Mouse (Mus musculus): ENCODE results near the gene Poglut1.

The Poglut1 gene

DNA sequence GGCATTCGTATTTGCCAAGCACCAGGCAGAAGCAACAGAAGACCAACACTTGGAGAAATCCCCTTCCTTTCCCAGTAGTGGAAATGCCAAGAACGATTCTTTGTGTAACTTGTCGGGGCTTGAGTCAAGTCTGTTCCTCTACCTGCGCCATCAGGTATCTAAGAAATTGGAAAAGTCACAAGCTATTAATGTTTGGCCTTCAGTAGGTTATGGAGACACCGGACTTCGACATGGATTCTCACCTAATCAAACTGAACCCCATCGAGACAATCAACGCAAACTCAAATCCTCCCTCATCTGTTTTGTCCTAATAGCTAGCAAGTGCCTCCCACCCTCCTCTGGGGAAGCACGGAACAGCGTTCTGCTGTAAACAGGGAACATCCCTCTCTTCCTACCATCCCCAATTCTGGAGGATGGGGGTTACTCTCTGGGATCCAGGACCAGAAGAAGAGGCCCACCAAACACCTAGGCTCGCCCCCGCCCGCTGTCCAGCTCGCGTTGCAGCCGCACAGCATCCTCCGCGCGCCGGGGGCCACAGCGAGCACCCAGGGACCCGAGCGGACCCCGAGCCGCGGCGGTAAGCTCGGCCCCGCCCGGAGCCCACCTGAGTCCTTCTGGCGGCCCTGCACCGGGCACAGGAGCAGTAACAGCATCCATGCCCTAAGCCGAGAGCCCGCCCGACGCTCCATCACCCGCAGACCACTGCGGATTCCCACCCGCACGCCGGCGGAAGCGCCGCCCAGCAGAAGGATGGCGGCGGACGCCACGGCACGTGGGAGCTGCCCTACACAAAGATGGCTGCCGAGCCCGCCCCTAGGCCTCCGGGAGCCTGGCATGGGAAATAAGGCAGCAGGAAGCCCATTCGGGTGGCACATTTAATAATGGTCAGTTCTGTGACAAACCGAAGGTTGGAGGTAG lies at the start of gene Poglut1:
Gene Poglut1, minus strand, starts transcription at position 780 of the 918 bp plus-strand sequence.
- DNase-seq (ENCODE audit: low spot score in 2 of 2) = peak; percentile 63 to 69

DNA sequence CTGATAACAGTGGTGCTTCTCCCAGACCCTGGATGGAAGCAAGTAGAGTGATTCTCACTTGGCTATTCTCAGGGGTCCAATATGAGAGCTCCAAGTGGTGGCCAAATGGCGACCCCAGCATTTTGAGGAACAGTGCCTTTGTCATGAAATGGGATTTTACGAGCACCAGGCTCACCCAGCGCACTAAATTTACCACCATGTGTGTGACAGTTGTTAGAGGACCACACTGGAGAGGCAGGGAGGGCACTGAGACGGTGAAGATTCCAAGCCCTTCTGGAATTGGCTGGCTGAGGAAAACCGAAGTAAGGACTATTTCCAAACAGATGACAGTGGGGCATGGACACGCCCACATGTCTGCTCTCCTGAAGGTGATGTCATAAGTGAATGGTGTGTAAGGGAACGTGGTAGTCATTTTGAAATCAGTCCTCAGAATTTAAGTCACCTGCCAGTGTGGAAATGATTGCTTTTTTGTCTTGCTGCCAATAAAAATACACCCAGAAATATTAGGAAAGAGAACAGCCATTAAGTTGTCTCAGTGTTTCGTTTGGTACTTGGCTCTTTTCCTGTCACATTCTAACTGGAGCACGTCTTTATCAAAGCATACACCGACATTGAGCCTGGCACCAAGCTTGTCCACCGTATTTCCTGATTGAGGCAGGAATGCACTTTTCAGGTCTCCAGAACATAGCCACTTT lies 49.1 kb upstream of the Poglut1 start:
- no peak for DNase-seq (ENCODE audit: low spot score in 2 of 2)

DNA sequence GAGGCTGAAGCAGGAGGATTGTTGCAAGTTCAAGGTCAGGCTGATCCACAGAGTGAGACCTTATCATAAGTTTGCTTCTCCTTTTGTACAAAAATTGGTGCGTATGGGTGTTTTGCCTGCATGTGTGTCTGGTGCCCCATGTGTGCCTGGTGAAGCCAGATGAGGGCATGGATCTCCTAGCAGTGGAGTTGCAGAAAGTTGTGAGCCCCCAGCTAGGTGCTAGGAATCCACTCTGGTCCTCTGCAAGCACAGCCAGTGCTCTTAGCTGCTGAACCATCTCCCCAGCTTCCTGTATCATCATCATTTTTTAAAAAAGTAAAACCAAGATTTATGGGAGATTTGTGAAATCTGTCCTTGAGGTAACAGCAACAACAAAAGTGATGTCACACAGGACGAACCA lies 46.6 kb upstream of the Poglut1 start:
- no peak for DNase-seq (ENCODE audit: low spot score in 2 of 2)

DNA sequence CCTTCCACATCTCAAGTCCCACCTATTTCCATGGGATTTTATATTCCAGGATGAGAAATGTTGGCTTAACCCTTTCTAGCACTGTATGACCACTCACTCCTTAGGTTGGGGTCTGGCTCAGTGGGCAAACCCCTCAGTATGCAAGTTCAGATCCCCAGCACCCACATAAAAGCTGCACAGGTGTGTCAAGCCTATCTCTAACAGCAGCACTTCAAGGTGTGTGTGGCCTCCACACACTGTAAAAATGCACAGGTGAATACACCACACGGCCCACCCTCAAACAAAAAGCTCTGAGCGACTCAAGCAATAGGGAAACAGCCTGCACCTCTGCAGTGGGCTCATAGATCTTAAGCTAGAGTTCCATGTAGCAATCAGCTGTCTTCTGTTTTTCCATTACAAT lies 46.0 kb upstream of the Poglut1 start:
- no peak for DNase-seq (ENCODE audit: low spot score in 2 of 2)

DNA sequence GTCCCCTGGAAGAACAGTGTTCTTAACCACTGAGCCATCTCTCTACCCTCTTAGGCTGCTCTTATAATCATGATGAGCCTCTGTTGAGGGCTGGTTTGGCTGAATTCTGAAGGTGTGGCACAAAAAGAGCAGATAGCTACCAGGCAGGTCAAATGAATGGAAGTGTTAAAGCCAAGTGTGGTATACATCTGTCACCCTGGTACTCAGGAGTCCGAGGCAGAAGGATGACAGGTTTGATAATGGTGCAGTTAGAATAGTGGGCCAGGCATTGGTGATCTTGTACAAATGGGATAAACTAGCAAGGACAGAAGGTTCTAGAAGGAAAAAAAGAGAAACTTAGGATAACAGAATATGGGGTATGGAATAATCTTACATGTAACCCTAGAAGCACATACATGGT lies 44.4 kb upstream of the Poglut1 start:
- no peak for DNase-seq (ENCODE audit: low spot score in 2 of 2)

DNA sequence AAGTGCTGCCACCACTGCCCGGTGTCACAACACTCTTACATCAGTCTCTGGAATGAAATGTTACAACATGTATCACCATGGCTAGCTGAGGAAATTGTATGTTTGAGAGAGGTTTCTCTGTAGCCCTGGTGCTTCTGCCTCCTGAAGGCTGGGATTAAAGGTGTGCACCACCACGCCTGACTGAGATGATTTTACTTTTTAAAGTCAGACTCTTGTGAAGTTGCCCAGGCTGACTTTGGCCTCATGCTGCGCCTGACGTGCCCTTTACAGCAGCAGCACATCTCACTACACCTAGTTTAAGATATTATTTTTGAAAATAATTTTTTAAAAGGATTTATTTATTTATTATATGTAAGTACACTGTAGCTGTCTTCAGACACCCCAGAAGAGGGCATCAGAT lies 42.9 kb upstream of the Poglut1 start:
- DNase-seq (ENCODE audit: low spot score in 2 of 2) = no peak

DNA sequence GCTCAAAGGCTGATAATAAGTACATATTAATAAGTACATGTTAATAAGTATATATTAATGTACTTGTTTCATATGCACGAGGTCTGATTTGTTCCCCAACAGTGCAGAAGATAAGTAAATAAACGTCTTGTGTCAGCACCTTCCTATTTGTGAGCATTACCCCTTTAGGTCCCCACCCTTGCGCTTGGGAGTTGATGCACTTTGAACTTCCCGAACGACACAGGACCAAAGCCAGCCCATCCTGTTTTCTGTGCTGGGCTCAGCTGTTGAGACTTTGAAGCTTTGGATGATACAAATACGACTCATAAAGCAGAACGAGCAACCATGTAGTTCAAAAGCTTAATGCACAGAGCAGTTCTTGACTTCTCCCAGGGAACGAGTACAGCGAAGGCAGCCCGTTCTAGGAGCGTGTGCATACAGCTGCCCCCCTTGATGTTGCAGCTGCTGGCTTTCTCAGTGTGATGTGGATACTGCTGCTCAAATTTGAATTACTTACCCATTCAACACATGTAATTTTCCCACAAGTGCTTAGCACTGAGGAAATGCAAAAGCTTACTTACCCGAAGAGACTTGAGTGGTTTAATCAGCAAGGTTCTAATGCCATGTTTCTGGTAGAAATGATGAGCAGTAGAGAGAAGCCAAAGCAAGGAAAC lies 42.1 kb upstream of the Poglut1 start:
- no peak for DNase-seq (ENCODE audit: low spot score in 2 of 2)

DNA sequence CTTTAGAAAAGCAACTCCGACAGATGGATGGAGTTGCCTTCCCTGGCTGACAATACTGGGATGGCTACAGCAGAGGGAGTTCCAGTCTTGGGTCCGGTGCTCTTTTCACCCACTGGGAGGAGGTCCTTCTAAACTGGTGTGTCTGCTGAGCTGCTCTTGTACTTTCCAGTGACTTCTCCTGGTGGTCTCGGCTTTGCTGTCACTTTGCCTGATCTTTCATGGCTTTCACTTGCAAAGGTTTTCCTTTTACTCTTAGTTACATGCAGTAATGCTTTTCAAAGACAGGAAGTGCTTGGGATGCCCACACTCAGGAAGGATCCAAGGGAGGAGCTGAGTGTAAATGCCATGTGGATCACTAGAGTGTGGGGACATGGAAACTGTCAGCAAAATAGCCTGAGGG lies 41.4 kb upstream of the Poglut1 start:
- DNase-seq (ENCODE audit: low spot score in 2 of 2) = no peak

DNA sequence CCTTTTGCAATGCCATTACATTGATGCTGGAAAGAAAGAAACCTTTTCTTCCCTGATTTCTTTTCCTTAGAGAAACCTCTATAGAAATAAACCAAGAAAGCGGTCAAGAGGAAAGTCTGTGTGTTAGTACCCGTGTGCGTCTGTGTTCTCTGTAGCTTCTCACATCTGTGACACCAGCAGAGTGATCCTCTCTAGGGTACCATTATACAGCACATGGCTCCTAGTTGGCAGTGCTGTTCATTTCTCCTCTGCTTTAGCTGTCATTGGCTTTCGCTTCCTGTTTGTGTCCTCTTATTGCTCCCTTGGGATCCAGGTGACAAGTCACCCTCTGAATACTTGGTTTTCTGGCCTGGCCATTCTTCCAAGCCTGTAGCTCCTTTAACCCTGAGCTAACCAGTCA lies 37.5 kb upstream of the Poglut1 start:
- no peak for DNase-seq (ENCODE audit: low spot score in 2 of 2)

DNA sequence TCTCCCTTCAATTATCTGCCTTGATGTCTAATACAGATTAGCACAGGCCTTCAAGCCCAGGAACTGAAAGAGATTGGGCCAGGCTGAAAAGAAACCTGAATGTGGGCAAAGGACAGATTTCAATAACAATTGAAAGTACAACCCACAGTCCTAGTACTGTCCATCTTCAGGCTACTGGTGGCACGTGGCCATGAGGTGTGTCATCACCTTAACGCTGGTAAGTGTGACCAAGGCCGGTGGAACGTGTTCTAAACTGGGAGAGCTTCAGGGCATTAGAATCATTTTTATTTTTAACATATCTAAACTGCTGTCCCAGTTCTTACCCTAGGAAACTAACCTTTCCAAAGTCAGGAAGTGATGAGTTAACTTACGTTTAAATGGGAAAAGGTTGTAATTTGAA lies 37.1 kb upstream of the Poglut1 start:
- no peak for DNase-seq (ENCODE audit: low spot score in 2 of 2)

DNA sequence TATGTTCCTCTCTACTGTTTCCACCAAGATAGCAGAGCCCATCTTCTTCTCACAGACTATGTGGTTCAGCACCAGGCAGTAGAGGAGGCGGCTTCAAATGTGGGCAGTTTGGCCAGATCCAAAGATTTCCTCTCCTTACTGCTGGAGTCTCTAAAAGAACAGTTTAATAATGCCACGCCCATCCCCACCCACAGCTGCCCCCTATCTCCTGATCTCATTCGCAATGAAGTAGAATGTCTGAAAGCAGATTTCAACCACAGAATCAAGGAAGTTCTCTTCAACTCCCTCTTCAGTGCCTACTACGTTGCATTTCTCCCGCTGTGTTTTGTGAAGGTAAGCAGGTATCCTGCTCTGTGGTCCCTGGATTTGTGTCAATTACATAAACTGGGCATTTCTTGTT lies 35.1 kb upstream of the Poglut1 start:
- no peak for DNase-seq (ENCODE audit: low spot score in 2 of 2)

DNA sequence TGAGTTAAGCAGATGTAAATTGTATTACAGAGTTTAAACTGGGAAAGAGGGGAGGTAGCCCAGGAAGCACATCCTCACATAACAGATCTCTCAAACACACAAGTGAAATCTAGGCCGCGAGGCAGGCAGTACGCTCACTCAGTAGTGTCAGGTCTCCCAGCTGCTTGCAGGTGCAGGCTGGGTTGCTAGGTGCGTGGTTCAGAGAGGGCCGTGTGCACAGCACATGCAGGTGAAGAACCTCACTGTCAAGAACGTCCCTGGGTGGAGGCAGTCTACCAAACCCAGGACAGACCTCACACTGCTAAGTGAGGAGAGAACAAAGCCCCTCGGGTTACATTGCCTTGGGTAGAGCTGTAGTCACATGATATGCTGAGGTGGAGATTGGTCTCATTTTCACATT lies 34.7 kb upstream of the Poglut1 start:
- DNase-seq (ENCODE audit: low spot score in 2 of 2) = no peak

DNA sequence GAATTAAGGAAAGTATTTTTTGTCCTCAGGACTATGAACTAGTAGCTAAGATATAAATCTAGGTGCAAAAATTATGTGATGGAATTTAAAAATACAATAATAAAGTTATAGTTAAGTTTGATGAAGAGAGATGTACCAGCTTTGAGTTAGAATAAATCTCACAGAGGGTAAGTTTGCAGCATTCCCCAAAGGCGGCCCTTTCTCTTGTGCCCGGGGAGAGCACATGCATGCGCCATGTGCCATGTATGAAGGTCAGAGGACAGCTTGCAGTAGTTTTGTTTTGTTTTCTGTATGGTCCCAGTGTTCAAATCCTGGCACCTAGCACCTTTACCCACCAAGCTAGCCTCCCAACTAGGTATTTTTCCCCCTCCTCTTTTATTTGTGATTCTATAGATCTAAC lies 21.4 kb upstream of the Poglut1 start:
- no peak for DNase-seq (ENCODE audit: low spot score in 2 of 2)

DNA sequence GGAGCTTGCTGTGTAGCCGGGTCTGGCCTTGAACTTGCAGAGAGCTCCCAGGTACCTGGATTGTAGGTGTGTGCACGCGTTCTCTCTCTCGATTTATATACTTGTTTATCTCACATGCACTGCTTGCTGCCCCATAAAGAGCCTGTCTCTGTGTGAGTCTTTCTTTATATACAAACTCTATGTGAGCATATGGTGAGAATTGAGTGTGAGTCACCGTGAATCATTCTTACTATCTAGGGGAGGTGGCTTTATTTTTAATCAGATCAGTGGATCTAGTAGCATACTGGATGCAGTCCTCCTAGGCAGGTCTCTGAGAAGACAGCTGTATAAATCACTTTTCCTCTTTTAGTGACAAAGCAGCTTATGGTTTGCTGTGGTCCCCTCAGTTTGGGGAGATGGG lies 18.1 kb upstream of the Poglut1 start:
- DNase-seq (ENCODE audit: low spot score in 2 of 2) = no peak

DNA sequence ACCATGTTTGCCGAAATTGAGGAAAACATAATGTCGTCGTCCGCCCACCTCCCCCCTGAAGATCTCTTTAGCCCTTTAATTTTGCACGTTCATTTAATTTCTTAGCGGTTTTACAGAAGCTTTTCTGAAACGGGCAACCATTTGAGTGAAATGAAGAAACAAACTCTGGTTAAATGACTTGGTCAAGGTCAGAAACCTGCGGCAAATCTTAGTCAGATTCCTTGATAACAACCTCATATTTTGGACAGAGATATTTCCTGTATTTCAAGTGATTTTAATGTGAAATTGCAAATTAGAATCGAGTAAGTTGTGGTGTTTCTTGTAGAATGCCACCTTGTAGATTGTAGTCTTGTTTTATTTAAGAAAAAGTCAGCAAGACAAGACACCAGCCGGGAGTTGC lies 13.5 kb upstream of the Poglut1 start:
- no peak for DNase-seq (ENCODE audit: low spot score in 2 of 2)

DNA sequence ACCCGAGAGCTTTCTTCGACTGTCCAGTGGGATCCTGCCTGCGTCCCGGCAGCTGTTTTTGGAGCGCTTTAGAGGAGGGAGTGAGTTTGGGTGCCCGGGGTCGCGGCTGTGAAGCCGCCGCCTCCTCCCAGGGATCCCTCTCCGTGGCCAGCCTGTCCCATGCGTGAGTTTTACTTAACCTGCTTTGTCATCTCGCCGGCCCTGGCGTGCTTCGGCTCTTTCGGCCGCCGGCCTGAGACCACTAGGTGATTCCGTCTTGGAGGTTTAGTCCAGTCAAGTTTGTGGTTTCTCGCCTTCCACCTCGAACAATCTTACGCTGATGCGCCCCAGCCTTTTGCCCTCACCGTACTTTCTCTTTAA lies 12.9 kb upstream of the Poglut1 start:
- no peak for DNase-seq (ENCODE audit: low spot score in 2 of 2)

DNA sequence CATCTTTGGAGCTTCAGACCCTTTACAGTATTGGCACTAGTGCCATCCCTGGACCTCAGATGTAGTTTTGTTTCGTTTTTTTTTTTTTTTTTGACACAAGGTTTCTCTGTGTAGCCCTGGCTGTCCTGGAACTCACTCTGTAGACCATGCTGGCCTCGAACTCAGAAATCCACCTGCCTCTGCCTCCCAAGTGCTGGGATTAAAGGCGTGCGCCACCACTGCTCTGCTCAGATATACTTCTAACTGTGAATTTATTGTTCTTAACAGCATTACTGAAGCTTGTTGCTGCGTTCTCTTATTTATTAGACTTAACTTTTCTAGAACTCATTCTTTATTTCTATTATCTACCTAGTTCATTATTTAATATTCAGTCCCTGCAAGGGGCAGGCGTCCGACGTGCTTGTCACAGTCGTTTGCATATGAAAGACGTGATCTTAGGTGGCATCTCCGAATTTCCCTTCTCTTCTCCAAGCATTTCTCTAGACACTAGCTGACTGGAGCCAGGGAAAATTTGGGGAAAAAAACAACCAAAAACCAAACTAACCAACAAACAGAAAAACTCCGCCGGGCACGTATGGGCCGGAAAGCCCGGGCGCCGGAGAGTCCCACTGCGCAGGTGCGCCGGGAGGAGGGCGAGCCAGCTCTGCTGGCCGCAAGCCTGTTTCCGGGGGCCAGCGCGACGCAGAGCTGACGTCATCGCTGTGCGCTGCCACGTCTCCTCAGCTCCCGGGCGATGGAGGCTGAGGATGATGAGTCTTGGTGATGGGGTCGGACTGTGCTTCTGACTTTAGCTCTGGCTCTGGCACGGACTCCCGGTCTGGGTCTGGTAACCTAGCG lies 12.3 kb upstream of the Poglut1 start:
- peak; percentile 90 for DNase-seq (ENCODE audit: low spot score in 2 of 2)

DNA sequence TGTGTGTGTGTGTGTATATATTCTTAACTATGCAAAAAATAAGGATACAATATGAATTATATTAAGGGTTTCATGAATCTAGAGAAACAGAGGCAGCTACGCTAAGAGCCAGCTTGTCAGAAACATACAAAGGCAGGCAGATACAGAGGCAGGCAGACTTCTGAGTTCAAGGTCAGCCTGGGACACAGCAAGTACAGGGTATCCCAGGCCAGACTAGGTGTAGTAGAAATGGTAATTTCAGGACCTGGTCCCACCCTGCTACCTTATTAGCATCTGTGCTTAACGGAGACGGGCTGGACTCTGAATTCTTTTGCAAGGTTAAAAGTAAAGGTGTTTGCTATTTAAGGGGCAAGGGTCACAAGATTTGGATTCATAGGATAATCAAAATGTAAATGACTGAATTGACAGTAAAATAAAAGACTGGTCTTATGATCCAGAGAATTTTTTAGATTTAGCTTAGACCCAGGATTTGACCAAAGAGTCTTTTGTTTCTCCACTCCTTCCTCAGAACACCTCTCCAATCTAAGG lies 8.2 kb upstream of the Poglut1 start, which contains the start of gene Tmem39a:
Gene Tmem39a, plus strand, starts transcription at position 478 of the 528 bp plus-strand sequence.
- no peak for DNase-seq (ENCODE audit: low spot score in 2 of 2)

DNA sequence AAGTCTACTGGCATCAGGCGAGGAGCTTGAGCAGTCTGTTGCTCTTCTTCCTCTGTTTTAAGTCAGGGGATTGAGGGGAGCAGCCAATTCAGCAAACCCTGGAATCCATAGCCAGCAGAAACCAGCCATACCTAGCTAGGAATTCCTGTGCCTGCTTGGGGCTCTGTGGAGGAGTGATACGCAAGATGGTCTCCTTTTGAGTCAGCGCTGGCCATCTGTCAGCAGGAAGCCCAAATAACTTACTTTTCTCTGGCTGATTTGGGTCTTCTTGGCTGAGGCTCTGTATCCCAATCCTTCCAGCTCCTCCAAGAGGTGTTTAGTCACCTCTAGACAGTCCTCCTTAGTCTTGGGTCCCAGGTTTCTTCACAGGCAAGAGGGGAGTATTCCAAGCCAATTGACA lies 5.9 kb upstream of the Poglut1 start:
- DNase-seq (ENCODE audit: low spot score in 2 of 2) = no peak

DNA sequence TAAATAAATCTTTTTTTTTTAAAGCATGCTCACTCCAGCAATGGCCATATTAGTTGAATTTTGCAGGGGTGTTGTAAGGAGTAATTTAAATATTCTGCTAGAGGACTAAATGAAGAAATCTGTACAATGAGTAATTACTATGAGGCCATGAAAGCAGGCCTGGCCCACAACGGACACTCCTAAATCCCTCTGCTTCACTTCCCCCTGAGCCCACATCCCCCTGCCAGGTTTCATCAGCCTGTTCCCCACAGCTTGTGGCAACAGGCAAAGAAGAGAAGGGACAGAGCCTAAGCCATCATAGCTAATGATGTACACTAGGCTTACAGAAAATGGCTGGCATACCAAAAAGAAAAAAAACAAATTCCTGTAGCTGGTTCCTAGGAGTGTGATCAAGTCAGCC lies 2.1 kb downstream of the Poglut1 start:
- DNase-seq (ENCODE audit: low spot score in 2 of 2) = no peak

DNA sequence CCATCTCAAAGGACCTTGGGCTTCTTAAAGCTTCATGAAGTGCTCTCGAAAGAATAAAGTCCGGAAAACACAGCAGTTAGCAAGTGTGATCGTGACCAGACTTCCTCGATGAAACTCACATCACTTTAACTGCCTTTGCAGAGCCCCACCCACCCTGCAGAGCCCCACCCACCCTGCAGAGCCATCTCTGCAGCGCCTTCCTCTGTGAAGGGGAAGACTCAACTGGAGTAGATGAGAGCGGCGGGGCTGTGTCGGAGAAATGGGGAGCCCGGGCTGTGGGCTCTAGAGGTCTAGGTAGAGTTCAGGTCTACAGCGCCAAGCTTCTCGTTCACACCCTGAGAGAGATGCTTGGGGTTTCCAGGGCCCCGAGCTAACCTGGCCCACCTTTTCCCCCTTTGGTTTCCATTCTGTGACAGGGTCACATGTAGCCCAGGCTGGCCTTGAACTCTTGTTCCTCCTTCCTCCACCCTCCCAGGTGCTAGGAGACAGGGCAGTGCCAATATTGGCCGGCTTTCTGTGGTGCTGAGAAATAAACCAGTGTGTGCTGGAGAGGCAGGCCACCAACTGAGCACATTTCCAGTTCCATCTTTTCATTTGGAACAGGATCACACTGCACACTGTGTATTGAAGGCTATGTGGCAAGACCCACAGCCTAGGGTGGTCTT lies 11.2 kb downstream of the Poglut1 start:
- DNase-seq (ENCODE audit: low spot score in 2 of 2) = no peak

All from urinary bladder, adult 18-20 months (tissue).